Mouse (Mus musculus) heart, embryonic 10.5 days (tissue): ENCODE data around the gene Msmb. TPM values are rescaled to one million over a fixed set of nuclear protein-coding genes. Genes with fewer than 3 reads are reported as not detected.
"Not testable (repeated sequence)": the region's sequence is repeated elsewhere in the genome, so short reads cannot be mapped to it uniquely, and the experiment has no call there.

Source experiments
- DNase-seq: peaks from one replicate; pipeline ENCODE4 v3.0.0-alpha.2; 2017; ENCODE audit warnings: low spot score
- H3K27ac ChIP-seq: fragments of 300-500 bp; sonication (generic); 2 replicates; pipeline ENCODE4 v1.5.1; 2016; ENCODE audit warnings: mild to moderate bottlenecking
- H3K27me3 ChIP-seq: fragments of 300-500 bp; sonication (generic); 2 replicates; pipeline ENCODE4 v1.6.1; 2016; ENCODE audit warnings: mild to moderate bottlenecking; ENCODE audit not compliant: poor library complexity, insufficient read depth, severe bottlenecking
- H3K36me3 ChIP-seq: fragments of 300-500 bp; sonication (generic); 2 replicates; pipeline ENCODE4 v1.6.1; 2016; ENCODE audit warnings: mild to moderate bottlenecking, moderate library complexity
- H3K4me1 ChIP-seq: fragments of 300-500 bp; sonication (generic); 2 replicates; pipeline ENCODE4 v1.6.1; 2016; ENCODE audit warnings: mild to moderate bottlenecking
- H3K4me3 ChIP-seq: fragments of 300-500 bp; sonication (generic); 2 replicates; pipeline ENCODE4 v1.5.1; 2016; ENCODE audit warnings: mild to moderate bottlenecking, moderate library complexity
- H3K9me3 ChIP-seq: fragments of 300-500 bp; sonication (generic); 2 replicates; pipeline ENCODE4 v1.6.1; 2016; ENCODE audit warnings: mild to moderate bottlenecking, moderate library complexity
- WGBS: fragments of 180-500 bp; shearing (Covaris S2); methylation state at CpG from one replicate; pipeline ENCODE4 v1.1.7; 2016; 5-methylcytosine and 5-hydroxymethylcytosine counted together
- polyA plus RNA-seq: library from polyadenylated mRNA; unstranded; fragments of >200 nt; fragmentation: Nextera tagmentation; extraction: Ambion mirVana; gene quantifications from 2 replicates; pipeline ENCODE4 v1.2.1, GENCODE M21; 2016

Msmb gene
- polyA plus RNA-seq, 1 experiment from 2014 or later, result not detected

- WGBS, result 65% methylated on average over 3 of the region's 3 CpGs
- Histone ChIP-seq H3K4me3 (no peak overlapping the region), H3K4me1 (no peaks in the 10 kb centered on the region), H3K27me3 (no peaks in the 10 kb centered on the region), H3K27ac (no peak overlapping the region), H3K36me3 (no peaks in the 10 kb centered on the region), H3K9me3 (no peaks in the 10 kb centered on the region)
- no peak for DNase-seq
These were observed 17.6 kb upstream of the Msmb start for GRCm38 (mm10) chr14:32124261-32124660.

GRCm38 (mm10) chr14:32125256-32125655, 16.6 kb upstream of the Msmb start:
- H3K27ac ChIP-seq, H3K27me3 ChIP-seq, DNase-seq, H3K9me3 ChIP-seq, H3K36me3 ChIP-seq, H3K4me3 ChIP-seq, H3K4me1 ChIP-seq: not testable (repeated sequence)
- 78% methylated on average over 5 of the region's 5 CpGs for WGBS

GRCm38 (mm10) chr14:32128409-32128808, 13.4 kb upstream of the Msmb start:
- 73% methylated on average over 5 of the region's 5 CpGs for WGBS
- Histone ChIP-seq H3K4me1 (peaks cover 6% of the 10 kb centered on the region), H3K27me3 (no peaks in the 10 kb centered on the region), H3K9me3 (no peaks in the 10 kb centered on the region), H3K36me3 (no peaks in the 10 kb centered on the region), H3K4me3 (no peak overlapping the region), H3K27ac (no peak overlapping the region)
- no peak for DNase-seq

GRCm38 (mm10) chr14:32131836-32132235, 10.0 kb upstream of the Msmb start:
- no peaks in the 10 kb centered on the region for H3K27me3 ChIP-seq

GRCm38 (mm10) chr14:32134293-32134692, 7.5 kb upstream of the Msmb start:
- Histone ChIP-seq H3K36me3 (no peaks in the 10 kb centered on the region), H3K27ac (peak overlapping the region; percentile 76), H3K4me1 (peaks cover 29% of the 10 kb centered on the region), H3K27me3 (no peaks in the 10 kb centered on the region), H3K9me3 (no peaks in the 10 kb centered on the region), H3K4me3 (0 out of 2 replicates have a peak overlapping the region, but pooled peaks have one; percentile 16)
- DNase-seq, result peak; percentile 90
- 16% methylated on average over 2 of the region's 2 CpGs for WGBS

More at GRCm38 (mm10) chr14:32131836-32132235, 10.0 kb upstream of the Msmb start:
- WGBS, result 29% methylated on average over 4 of the region's 4 CpGs
- peaks cover 29% of the 10 kb centered on the region for H3K4me1 ChIP-seq
- no peaks in the 10 kb centered on the region for H3K9me3 ChIP-seq
- no peak overlapping the region for H3K27ac ChIP-seq
- no peaks in the 10 kb centered on the region for H3K36me3 ChIP-seq
- H3K4me3 ChIP-seq, result no peak overlapping the region
- DNase-seq, result no peak

GRCm38 (mm10) chr14:32136467-32136866, 5.4 kb upstream of the Msmb start:
- not testable (repeated sequence) for DNase-seq, H3K4me3 ChIP-seq, H3K9me3 ChIP-seq, H3K27me3 ChIP-seq, H3K36me3 ChIP-seq, H3K27ac ChIP-seq
- peaks cover 29% of the 10 kb centered on the region for H3K4me1 ChIP-seq
- 53% methylated on average over 3 of the region's 3 CpGs for WGBS

GRCm38 (mm10) chr14:32140359-32140965, 1.4 kb upstream of the Msmb start:
- Histone ChIP-seq H3K4me3 (no peak overlapping the region), H3K27me3 (no peaks in the 10 kb centered on the region), H3K27ac (no peak overlapping the region), H3K36me3 (no peaks in the 10 kb centered on the region), H3K4me1 (peaks cover 9% of the 10 kb centered on the region), H3K9me3 (no peaks in the 10 kb centered on the region)
- no peak for DNase-seq
- WGBS, result 73% methylated on average over 5 of the region's 5 CpGs

GRCm38 (mm10) chr14:32144734-32145133, 2.9 kb downstream of the Msmb start:
- H3K9me3 ChIP-seq, result no peaks in the 10 kb centered on the region
- DNase-seq, result no peak

GRCm38 (mm10) chr14:32145401-32145800, 3.6 kb downstream of the Msmb start:
- 0 out of 2 replicates have a peak overlapping the region, but pooled peaks have one; percentile 22 for H3K4me3 ChIP-seq
- H3K27ac ChIP-seq, result peak overlapping the region; percentile 75
- H3K4me1 ChIP-seq, result peaks cover 3% of the 10 kb centered on the region; the same call in 1 of the 2 replicates
- no peaks in the 10 kb centered on the region for H3K36me3 ChIP-seq
- H3K27me3 ChIP-seq, result no peaks in the 10 kb centered on the region
- WGBS, result 69% methylated on average over 4 of the region's 4 CpGs
- no peak for DNase-seq
- no peaks in the 10 kb centered on the region for H3K9me3 ChIP-seq

More at GRCm38 (mm10) chr14:32144734-32145133, 2.9 kb downstream of the Msmb start:
- H3K4me3 ChIP-seq, result no peak overlapping the region
- H3K4me1 ChIP-seq, result peaks cover 3% of the 10 kb centered on the region; the same call in 1 of the 2 replicates
- H3K27me3 ChIP-seq, result no peaks in the 10 kb centered on the region
- H3K36me3 ChIP-seq, result no peaks in the 10 kb centered on the region
- H3K27ac ChIP-seq, result no peak overlapping the region

- Histone ChIP-seq H3K27ac (peak overlapping the region; percentile 75), H3K36me3 (no peaks in the 10 kb centered on the region), H3K4me3 (0 out of 2 replicates have a peak overlapping the region, but pooled peaks have one; percentile 22), H3K27me3 (no peaks in the 10 kb centered on the region), H3K9me3 (no peaks in the 10 kb centered on the region), H3K4me1 (peaks cover 3% of the 10 kb centered on the region; the same call in 1 of the 2 replicates)
- 47% methylated on average over 7 of the region's 7 CpGs for WGBS
- peak; percentile 93 for DNase-seq
These were observed 4.1 kb downstream of the Msmb start for GRCm38 (mm10) chr14:32145809-32146511.

- WGBS, result 68% methylated on average over 2 of the region's 2 CpGs
- H3K4me1 ChIP-seq, result peaks cover 3% of the 10 kb centered on the region; the same call in 1 of the 2 replicates
- H3K27me3 ChIP-seq, result no peaks in the 10 kb centered on the region
- no peaks in the 10 kb centered on the region for H3K36me3 ChIP-seq
- H3K9me3 ChIP-seq, result no peaks in the 10 kb centered on the region
- no peak for DNase-seq
- H3K4me3 ChIP-seq, result no peak overlapping the region
- peak overlapping the region; percentile 44; the same call in 1 of the 2 replicates for H3K27ac ChIP-seq
These were observed 4.8 kb downstream of the Msmb start for GRCm38 (mm10) chr14:32146578-32146977.

- DNase-seq, result no peak
- H3K27me3 ChIP-seq, result no peaks in the 10 kb centered on the region
- no peaks in the 10 kb centered on the region for H3K36me3 ChIP-seq
- H3K27ac ChIP-seq, result no peak overlapping the region
- WGBS, result 82% methylated on average over 2 of the region's 2 CpGs
- H3K9me3 ChIP-seq, result no peaks in the 10 kb centered on the region
- no peak overlapping the region for H3K4me3 ChIP-seq
- H3K4me1 ChIP-seq, result no peaks in the 10 kb centered on the region
These were observed 9.0 kb downstream of the Msmb start for GRCm38 (mm10) chr14:32150872-32151271.

GRCm38 (mm10) chr14:32152243-32152965, 10.6 kb downstream of the Msmb start:
- Histone ChIP-seq H3K9me3 (no peaks in the 10 kb centered on the region), H3K36me3 (no peaks in the 10 kb centered on the region), H3K27me3 (no peaks in the 10 kb centered on the region), H3K4me3 (no peak overlapping the region), H3K4me1 (no peaks in the 10 kb centered on the region), H3K27ac (no peak overlapping the region)
- WGBS, result 92% methylated on average over 18 of the region's 18 CpGs
- DNase-seq, result no peak
